Mouse (Mus musculus) embryonic facial prominence, embryonic 14.5 days (tissue): ENCODE results near the gene Rtn1. TPM values are rescaled to one million over a fixed set of nuclear protein-coding genes. Genes with fewer than 3 reads are reported as not detected.

Experiments used
- ATAC-seq: fragments of 200-750 bp; cut with Nextera tagmentation; 2 replicates; pipeline ENCODE4 v1.8.0; 2017; ENCODE audit warnings: low read depth, moderate number of reproducible peaks, moderate TSS enrichment
- DNase-seq: peaks from one replicate; pipeline ENCODE4 v3.0.0-alpha.2; 2015; ENCODE audit warnings: low spot score
- H3K27ac ChIP-seq: fragments of 300-500 bp; sonication (generic); replicated peaks from 2 replicates; pipeline ENCODE4 v1.5.1; 2014; ENCODE audit warnings: low read depth, mild to moderate bottlenecking, low read length, moderate library complexity
- H3K27me3 ChIP-seq: fragments of 300-500 bp; sonication (generic); replicated peaks from 2 replicates; pipeline ENCODE4 v1.6.1; 2014; ENCODE audit warnings: low read length; ENCODE audit not compliant: control insufficient read depth, insufficient read depth
- H3K36me3 ChIP-seq: fragments of 300-500 bp; sonication (generic); 2 replicates; pipeline ENCODE4 v1.6.1; 2014; ENCODE audit warnings: low read length, mixed read lengths; ENCODE audit not compliant: control insufficient read depth, insufficient read depth
- H3K4me1 ChIP-seq: fragments of 300-500 bp; sonication (generic); 2 replicates; pipeline ENCODE4 v1.6.1; 2014; ENCODE audit warnings: antibody characterized with exemption, low read length; ENCODE audit not compliant: control insufficient read depth, insufficient read depth
- H3K4me2 ChIP-seq: fragments of 300-500 bp; sonication (generic); 2 replicates; pipeline ENCODE4 v1.6.1; 2014; ENCODE audit warnings: low read depth, mild to moderate bottlenecking, low read length, moderate library complexity, mixed read lengths
- H3K4me3 ChIP-seq: fragments of 300-500 bp; sonication (generic); 2 replicates; pipeline ENCODE4 v1.5.1; 2014; ENCODE audit warnings: low read depth, mild to moderate bottlenecking, low read length
- H3K9ac ChIP-seq: fragments of 300-500 bp; sonication (generic); 2 replicates; pipeline ENCODE4 v1.6.1; 2014; ENCODE audit warnings: low read depth, mild to moderate bottlenecking, low read length, moderate library complexity, mixed read lengths
- H3K9me3 ChIP-seq: fragments of 300-500 bp; sonication (generic); 2 replicates; pipeline ENCODE4 v1.6.1; 2016; ENCODE audit warnings: low read length; ENCODE audit not compliant: control insufficient read depth
- WGBS: fragments of 180-500 bp; shearing (Covaris S2); extraction: QIAGEN DNeasy Blood & Tissue Kit; methylation state at CpG from one replicate; pipeline ENCODE4 v1.1.7; 2014; 5-methylcytosine and 5-hydroxymethylcytosine counted together
- polyA plus RNA-seq: library from polyadenylated mRNA; unstranded; fragments of >200 nt; fragmentation: Nextera tagmentation; extraction: Ambion mirVana; gene quantifications from 2 replicates; pipeline ENCODE4 v1.2.1, GENCODE M21; 2014

Rtn1 gene
- polyA plus RNA-seq, 1 experiment from 2014 or later: 84.9 TPM

DNA sequence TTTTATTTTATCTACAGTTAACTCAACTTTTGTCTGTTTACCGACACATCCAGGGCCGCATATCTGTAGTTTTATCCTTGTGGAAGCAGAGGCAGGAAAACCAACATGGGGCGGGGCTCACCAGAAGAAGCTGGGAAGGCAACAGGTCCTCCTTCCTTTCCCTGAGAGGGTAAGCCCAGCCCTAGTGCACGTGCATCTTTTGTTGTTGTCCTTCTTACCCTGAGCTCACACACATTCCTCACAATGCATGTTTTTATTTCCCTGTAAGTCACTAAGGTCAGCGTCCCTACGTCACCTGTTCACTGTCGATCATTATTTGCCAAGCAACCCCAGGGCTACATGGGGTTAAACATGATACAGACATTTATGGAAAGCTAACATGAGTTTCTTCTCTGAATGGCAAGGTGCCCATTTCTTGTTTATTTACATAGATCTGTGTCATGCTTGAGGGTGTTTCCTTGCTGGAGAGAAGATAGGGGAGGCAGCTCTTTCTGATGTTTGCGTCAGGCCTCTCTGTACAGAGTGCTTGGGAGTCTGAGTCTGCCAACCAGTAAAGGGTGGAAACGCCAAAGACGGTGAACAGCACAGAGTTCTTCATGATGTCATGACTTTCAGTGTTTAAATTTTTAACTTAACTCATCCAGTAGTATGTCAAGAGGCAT, 84.5 kb downstream of the Rtn1 start:
- no peaks in the 10 kb centered on the region for H3K27me3 ChIP-seq
- no peak overlapping the region for H3K4me2 ChIP-seq
- peak; percentile 36 for DNase-seq
- H3K9me3 ChIP-seq: no peaks in the 10 kb centered on the region
- no peak overlapping the region for H3K9ac ChIP-seq
- H3K27ac ChIP-seq: no peak overlapping the region
- no peaks in the 10 kb centered on the region for H3K36me3 ChIP-seq
- no peaks in the 10 kb centered on the region for H3K4me1 ChIP-seq
- H3K4me3 ChIP-seq: no peak overlapping the region
- WGBS: 69% methylated on average over 10 of the region's 10 CpGs
- ATAC-seq: no peak

DNA sequence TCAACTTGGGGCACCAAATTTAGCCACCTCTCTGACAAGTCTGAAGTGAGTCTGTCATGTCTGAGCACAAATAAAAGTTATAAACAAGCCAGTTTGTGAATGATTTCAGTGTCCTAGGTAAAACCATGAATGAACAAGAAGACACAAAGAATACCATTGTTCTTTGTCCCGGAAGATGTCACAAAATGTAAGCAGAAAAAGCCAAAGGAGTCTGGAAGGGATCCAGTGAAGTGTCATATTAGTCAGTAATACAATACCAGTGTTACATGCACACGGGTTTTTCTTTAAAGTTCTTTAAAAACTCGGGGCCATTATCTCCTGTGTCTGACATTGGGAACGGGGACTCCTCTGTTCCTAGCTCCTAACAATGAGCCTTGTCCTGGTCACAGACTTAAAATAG, 85.1 kb downstream of the Rtn1 start:
- H3K9me3 ChIP-seq: no peaks in the 10 kb centered on the region
- H3K27ac ChIP-seq: no peak overlapping the region
- no peak overlapping the region for H3K4me2 ChIP-seq
- H3K36me3 ChIP-seq: no peaks in the 10 kb centered on the region
- DNase-seq (peak; percentile 44), ATAC-seq (no peak)
- no peaks in the 10 kb centered on the region for H3K4me1 ChIP-seq
- H3K4me3 ChIP-seq: no peak overlapping the region
- WGBS: 42% methylated on average over 4 of the region's 4 CpGs
- no peaks in the 10 kb centered on the region for H3K27me3 ChIP-seq
- no peak overlapping the region for H3K9ac ChIP-seq

DNA sequence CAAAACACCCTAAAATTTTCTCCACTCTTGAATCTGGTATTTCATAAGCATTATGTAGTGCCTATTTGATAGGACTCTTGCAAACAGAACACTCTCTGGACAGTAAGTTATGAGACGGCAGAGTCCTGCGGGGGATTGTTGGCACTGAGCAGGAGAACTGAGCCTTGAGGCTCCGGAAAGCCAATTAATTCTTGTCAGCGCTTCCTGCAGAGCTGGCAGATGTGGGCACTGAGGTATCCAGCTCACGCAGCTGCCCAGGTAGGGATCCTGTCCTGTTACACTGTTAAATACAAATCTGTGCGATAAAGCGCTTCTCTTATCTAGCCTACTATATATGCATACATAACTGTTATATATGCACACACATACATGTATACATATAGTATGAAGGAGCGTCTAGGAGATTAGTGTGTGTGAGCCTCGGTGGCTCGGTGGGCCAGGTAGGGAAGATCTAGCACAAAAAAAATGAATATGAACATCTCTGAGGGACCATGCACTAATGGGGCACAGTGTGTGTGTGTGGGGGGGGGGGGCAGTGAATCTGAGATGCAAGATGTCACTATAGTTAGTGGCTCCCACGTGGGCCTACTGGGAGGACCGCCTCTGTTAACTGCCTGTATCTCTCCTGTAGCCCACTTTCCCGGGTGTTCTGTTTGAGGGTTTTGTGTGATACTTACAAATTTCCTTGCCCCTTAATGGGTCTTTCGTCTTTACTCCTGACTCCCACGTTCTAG, 93.0 kb downstream of the Rtn1 start:
- no peaks in the 10 kb centered on the region for H3K27me3 ChIP-seq
- H3K36me3 ChIP-seq: no peaks in the 10 kb centered on the region
- DNase-seq (no peak), ATAC-seq (no peak; the same call in 1 of the 2 replicates)
- no peaks in the 10 kb centered on the region for H3K9me3 ChIP-seq
- 72% methylated on average over 15 of the region's 15 CpGs for WGBS
- H3K4me3 ChIP-seq: no peak overlapping the region
- no peak overlapping the region for H3K9ac ChIP-seq
- no peaks in the 10 kb centered on the region for H3K4me1 ChIP-seq
- no peak overlapping the region for H3K4me2 ChIP-seq
- H3K27ac ChIP-seq: no peak overlapping the region

DNA sequence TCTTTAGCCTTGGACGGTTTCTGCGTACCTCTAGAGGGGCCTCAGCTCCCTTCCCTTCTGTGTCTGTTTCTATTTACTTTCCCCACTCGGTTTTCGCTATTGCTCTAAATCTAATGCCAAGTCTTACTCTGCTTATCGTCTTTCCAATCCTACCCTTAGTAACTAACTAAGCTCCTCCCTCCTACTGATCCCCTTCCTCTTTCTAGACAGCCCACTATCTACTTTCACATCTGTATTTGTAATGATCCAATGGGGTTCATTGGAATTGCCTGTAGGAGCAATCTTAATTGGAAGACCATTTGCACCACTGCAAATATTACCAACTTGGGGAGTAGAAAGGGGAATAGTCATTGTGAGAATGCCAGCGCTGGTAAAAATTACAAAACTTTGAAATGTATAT, 98.0 kb downstream of the Rtn1 start:
- H3K4me3 ChIP-seq: no peak overlapping the region
- DNase-seq (no peak), ATAC-seq (no peak)
- H3K27me3 ChIP-seq: no peaks in the 10 kb centered on the region
- no peak overlapping the region for H3K27ac ChIP-seq
- H3K4me2 ChIP-seq: no peak overlapping the region
- H3K9me3 ChIP-seq: no peaks in the 10 kb centered on the region
- WGBS: 58% methylated on average over 6 of the region's 6 CpGs
- H3K36me3 ChIP-seq: no peaks in the 10 kb centered on the region
- no peaks in the 10 kb centered on the region for H3K4me1 ChIP-seq
- no peak overlapping the region for H3K9ac ChIP-seq

DNA sequence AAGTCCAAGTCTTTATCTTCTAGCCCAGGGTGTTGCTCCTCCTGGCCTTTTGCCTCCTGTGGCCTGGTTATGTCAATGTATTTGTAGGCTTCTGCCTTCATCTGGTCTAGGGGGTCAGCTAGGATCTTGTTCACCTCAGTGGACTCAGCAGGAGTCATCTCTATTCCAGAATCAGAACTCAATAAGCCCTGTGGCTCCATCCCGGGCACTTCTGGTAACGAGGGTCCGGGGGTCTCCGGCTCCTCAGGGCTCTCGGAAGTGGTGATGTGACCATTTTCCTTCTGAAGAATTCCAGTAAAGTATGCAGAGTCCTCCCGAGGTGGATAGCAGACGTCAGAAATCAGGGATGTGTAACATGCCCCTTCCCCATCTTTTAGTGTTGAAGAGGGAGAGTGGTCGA, 100.3 kb downstream of the Rtn1 start:
- WGBS: 79% methylated on average over 8 of the region's 8 CpGs

DNA sequence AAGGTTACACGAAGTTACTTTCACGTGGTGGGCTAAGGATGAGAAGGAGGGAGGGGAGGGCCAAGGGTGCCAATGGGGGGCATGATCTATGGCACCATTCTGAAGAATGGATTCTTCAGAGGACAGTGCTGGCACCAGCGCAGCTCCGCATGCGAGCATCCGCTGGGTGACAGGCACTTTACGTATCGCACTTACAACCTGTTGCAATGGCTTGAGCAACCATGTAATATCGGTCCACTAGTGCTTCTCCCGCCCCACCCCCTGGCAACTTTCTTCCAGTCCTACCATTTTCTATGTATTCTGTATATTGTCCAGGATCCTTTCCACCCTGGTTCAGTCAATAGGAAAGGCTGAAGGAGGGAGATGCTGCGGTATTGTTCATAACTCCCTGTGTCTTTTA, 102.6 kb downstream of the Rtn1 start:
- DNase-seq (no peak), ATAC-seq (no peak)
- Histone ChIP-seq H3K4me1 (no peaks in the 10 kb centered on the region), H3K9ac (no peak overlapping the region), H3K9me3 (no peaks in the 10 kb centered on the region), H3K36me3 (no peaks in the 10 kb centered on the region), H3K27me3 (no peaks in the 10 kb centered on the region), H3K4me2 (no peak overlapping the region), H3K27ac (no peak overlapping the region), H3K4me3 (no peak overlapping the region)
- WGBS: 86% methylated on average over 11 of the region's 11 CpGs

More for the DNA sequence above, 100.3 kb downstream of the Rtn1 start:
- no peaks in the 10 kb centered on the region for H3K36me3 ChIP-seq
- no peak for DNase-seq
- no peak overlapping the region for H3K4me3 ChIP-seq
- H3K4me1 ChIP-seq: no peaks in the 10 kb centered on the region
- H3K9ac ChIP-seq: no peak overlapping the region
- no peak for ATAC-seq
- H3K27ac ChIP-seq: no peak overlapping the region
- no peak overlapping the region for H3K4me2 ChIP-seq
- H3K27me3 ChIP-seq: no peaks in the 10 kb centered on the region
- H3K9me3 ChIP-seq: no peaks in the 10 kb centered on the region

DNA sequence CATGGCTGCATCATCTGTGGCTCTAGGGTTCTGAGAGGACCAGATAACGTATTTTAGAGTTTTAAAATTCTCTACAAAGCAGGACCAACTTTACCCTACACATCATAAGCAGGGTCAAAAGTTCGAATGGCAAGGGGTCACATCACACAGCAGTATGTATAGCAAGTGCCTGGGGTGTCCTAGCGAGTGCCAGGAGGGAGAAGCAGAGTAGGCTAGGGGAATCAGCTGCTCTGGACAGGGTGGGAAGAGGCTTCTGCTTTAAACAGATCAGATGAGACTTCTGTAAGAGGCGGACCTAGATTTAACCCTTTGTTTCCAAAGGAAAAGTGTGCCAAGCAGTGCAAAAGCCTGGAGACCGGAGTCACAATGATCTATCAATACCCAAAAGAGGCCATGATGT, 103.4 kb downstream of the Rtn1 start:
- H3K4me2 ChIP-seq: no peak overlapping the region
- H3K4me3 ChIP-seq: no peak overlapping the region
- no peaks in the 10 kb centered on the region for H3K36me3 ChIP-seq
- ATAC-seq (no peak), DNase-seq (no peak)
- no peaks in the 10 kb centered on the region for H3K27me3 ChIP-seq
- H3K9me3 ChIP-seq: no peaks in the 10 kb centered on the region
- no peak overlapping the region for H3K9ac ChIP-seq
- no peaks in the 10 kb centered on the region for H3K4me1 ChIP-seq
- no peak overlapping the region for H3K27ac ChIP-seq
- WGBS: 62% methylated on average over 5 of the region's 5 CpGs

DNA sequence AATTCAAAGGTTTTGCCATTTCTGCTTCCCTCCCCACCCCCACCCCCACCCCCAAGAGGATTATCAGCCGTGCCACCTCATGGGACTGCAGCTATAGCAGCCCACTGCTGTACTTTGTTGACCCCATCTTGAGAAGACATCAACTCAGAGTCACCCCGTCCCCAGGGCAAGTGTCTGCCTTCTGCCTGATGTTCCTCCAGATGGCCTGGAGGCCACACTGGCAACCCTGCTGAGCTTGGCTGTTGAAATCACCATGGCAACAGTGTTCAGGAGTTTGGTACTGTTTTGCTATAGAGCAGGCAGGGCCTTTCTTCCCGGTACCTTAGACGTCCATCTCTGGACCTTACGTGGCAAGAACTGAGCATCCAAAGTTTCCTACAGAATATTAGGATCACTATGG, 103.9 kb downstream of the Rtn1 start:
- DNase-seq (peak; percentile 41), ATAC-seq (peak; percentile 37; the same call in 1 of the 2 replicates)
- Histone ChIP-seq H3K27me3 (no peaks in the 10 kb centered on the region), H3K9me3 (no peaks in the 10 kb centered on the region), H3K4me1 (no peaks in the 10 kb centered on the region), H3K27ac (no peak overlapping the region), H3K4me2 (no peak overlapping the region), H3K36me3 (no peaks in the 10 kb centered on the region), H3K4me3 (no peak overlapping the region), H3K9ac (no peak overlapping the region)
- WGBS: 41% methylated on average over 5 of the region's 5 CpGs

DNA sequence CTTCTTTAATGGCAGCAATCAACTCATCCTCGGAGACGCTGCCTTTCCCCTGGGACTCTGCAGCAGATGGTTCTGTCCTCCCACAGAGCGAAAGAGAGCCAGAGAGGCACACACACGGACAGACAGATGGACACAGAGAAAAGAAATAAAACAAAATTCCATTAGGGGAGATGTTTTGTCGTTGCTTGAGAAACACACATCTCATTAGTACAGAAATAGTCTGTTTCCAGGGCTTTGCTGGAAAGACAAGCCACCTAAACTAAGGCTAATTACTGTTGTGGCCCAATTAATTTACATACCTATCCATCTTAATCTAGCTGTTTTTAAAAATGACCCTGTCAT, 104.5 kb downstream of the Rtn1 start:
- ATAC-seq (no peak), DNase-seq (no peak)
- WGBS: 60% methylated on average over 5 of the region's 5 CpGs
- Histone ChIP-seq H3K4me2 (no peak overlapping the region), H3K27me3 (no peaks in the 10 kb centered on the region), H3K4me1 (no peaks in the 10 kb centered on the region), H3K27ac (no peak overlapping the region), H3K9me3 (no peaks in the 10 kb centered on the region), H3K9ac (no peak overlapping the region), H3K4me3 (no peak overlapping the region), H3K36me3 (no peaks in the 10 kb centered on the region)
